Mouse (Mus musculus) right cerebral cortex, adult 18-20 months (tissue): ENCODE measurements around the gene Rhbdf1.
A peak's percentile ranks its signal among the peaks of the same experiment; 100 is the strongest.

ENCODE experiments used
- DNase-seq: peaks from one replicate; pipeline ENCODE4 v3.0.0; 2022; ENCODE audit warnings: mixed read lengths

The Rhbdf1 gene

DNA sequence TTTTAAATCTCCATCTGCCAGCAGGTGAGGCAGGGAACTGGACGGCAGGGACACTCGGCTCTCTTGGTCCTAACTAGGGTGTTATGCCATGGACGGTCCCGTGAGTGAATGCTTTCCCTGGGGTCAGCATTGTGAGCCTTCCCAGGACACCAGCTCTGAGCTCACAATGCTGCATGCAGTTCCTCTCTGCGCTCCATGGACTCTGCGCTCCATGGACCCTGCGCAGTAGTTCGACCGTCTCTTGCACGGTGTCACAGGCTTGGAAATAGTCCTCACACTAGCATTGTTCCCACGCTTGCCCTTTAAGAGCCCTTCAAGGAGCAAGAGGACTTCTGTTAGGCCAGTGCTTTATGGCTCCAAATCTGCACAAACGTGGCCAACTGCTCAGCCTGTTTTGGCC, 33.2 kb downstream of the Rhbdf1 start:
- no peak for DNase-seq

DNA sequence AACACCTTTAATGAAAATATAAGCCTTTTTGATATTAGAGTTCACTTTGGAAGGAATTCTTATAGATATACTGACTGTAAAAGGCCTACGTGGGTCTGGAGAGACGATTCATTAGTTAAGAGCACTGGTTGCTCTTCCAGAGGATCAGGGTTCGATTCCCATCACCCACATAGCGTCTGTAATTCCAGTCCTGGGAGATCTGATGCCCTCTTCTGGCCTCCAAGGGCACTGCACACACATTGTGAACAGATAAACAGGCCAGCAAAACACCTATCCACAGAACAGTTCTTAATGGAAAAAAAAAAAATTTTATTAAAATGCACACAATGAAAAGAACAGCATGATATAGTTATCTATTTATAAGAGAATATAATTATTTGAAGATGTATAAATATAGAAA, 34.8 kb downstream of the Rhbdf1 start:
- DNase-seq, result no peak

DNA sequence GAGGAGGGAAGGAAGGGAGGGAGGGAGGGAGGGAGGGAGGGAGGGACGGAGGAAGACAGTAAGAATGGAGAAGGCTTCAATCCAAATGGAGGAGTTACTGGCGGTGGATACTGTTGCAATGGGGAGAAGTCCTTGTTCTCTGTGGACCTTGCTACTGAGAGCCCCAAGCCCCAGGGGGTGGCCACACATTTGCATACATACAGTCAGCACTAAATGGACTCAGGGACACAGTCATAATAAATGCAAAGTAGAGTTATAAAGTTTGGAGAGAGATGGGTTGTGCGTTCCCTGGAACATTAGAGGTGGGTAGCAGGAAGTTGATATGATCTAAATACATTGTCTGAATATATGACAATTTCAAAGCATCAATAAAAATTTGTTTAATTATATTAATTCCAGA, 36.1 kb downstream of the Rhbdf1 start:
- DNase-seq, result no peak

GRCm38 (mm10) chr11:32184469-32184868, 37.6 kb downstream of the Rhbdf1 start:
- DNase-seq, result no peak

DNA sequence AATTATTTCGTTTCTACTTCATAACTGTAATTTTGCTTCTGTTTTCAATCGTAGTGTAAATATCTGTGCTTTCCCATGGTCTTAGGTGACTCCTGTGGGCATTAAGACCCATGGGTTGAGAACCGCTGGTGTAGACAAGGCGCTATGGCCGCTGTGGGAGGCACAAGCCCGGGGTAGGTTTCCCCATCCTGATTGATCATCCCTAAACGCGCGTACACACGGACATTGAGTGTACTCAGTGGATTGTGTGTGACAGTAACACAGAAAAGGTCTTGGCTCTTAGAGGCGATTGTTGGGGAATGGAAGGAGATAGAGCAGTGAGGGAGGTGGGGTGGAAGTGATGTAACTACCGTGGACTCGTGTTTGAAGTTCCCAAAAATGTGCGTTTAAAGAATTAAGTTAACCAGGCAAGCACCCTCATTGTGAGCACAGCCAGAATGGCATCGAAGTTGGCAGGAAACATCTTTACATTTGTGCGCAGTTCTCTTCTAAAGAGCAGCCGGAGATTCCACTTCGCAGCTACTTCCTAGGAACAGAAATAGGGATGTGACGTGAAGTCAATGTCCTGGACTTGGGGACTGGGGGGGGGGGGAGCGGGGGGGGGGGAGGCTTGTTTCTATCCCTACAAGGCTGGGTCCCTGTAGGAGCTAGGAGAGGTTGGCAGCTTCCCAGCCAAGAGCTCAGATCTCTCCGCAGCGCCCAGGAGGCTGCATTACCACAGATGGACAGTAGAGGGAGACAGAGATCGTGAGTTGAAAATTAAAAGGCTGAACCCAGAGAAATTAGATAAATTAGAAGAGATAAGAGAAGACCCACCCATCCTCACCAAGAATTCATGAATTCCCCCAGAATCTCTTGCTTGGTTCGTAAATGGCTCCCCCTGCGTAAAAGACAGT, 39.9 kb downstream of the Rhbdf1 start:
- peak; percentile 81 for DNase-seq

GRCm38 (mm10) chr11:32181246-32181645, 40.9 kb downstream of the Rhbdf1 start:
- no peak for DNase-seq

GRCm38 (mm10) chr11:32178506-32178905, 43.6 kb downstream of the Rhbdf1 start:
- DNase-seq, result no peak

DNA sequence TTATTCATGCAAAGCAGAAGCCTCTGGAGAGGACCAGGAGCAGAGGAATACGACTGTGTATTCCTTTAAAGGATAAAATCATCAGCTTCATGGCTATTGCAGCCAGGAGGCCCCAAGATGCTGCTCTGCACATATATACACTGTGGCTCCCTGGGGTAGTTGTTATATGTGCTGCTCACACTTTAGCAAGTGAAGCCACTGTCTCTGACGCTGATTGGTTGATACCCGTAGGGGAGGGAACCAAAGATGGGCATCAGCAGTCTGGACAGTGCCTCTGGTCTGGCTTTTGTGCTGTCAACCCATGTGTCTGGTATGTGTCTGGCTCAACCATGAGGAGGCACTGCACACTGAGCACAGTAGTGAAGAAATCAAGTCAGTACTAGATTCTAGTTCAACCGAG, 55.4 kb downstream of the Rhbdf1 start:
- DNase-seq, result no peak

GRCm38 (mm10) chr11:32161922-32162804, 59.9 kb downstream of the Rhbdf1 start:
- peak; percentile 88 for DNase-seq

DNA sequence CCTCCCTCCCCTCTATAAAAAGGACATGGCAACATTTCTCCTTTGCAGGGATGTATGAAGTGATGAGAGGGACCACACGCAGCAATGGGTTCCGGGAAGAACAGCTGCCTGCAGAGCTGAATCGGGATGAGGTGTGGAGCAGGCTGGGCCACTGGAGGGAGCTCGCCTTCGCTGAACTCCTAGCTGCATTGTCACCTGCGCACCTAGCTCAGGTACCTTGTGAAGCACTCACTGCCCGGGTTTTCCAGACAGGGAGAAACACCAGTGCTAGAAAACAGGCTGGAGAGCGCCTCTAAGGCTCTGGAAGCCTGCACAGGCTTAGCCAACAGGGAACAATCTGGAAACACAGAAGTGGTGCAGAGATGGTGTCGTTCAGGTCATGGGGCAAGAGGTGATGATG, 60.6 kb downstream of the Rhbdf1 start:
- peak; percentile 41 for DNase-seq

DNA sequence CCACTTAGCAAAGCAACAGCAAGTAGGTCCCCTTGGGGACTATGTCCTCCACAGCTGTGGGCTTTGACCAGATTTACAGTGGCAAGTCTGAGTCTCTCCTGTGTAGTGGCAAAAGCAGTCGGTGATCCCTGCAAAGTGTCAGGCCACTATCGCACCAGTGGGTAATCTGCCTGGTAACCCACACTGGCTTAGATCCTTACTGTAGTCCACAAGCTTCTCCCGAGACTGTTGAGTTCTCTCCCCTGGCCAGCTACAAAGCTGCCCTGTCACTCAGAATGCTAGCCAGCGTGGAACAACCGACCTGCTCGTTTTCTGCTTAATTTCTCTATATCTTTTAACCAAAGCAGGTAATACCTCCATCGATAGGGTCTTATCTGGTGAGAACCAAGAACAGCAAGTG, 61.8 kb downstream of the Rhbdf1 start:
- no peak for DNase-seq
